Mouse (Mus musculus): ENCODE measurements around the gene Mup13. TPM values are rescaled to one million over a fixed set of nuclear protein-coding genes. Genes with fewer than 3 reads are reported as not detected.
"Not testable (repeated sequence)": the region's sequence is repeated elsewhere in the genome, so short reads cannot be mapped to it uniquely, and the experiment has no call there.

Gene Mup13
- not detected in 2 replicates for polyA plus RNA-seq (2014; fragmentation: Nextera tagmentation; extraction: Ambion mirVana)

GRCm38 (mm10) chr4:61228186-61228585 is at the start of gene Mup13:
Gene Mup13 (minus strand): TSS chr4:61228286.
- DNase-seq (ENCODE audit: low spot score), result not testable (repeated sequence)
- 87% methylated on average over 4 of the region's 4 CpGs for WGBS

More at GRCm38 (mm10) chr4:61228186-61228585, at the start of gene Mup13:
- H3K4me3 ChIP-seq (ENCODE audit: low read depth, low read length); H3K4me2 ChIP-seq (ENCODE audit: low read length); H3K36me3 ChIP-seq (ENCODE audit: control insufficient read depth, insufficient read depth, low read length); H3K9ac ChIP-seq (ENCODE audit: low read length); H3K27me3 ChIP-seq (replicated peaks; ENCODE audit: control insufficient read depth, insufficient read depth, low read length); ATAC-seq (replicated peaks; ENCODE audit: low FRiP score, low TSS enrichment, low read depth); H3K27ac ChIP-seq (ENCODE audit: low read depth); H3K4me1 ChIP-seq (replicated peaks; ENCODE audit: control insufficient read depth, insufficient read depth, low read length); H3K9me3 ChIP-seq (ENCODE audit: control insufficient read depth, low read length): not testable (repeated sequence)

Other genes with a start within 250 kb of the Mup13 start
- gene Mup14, start 75.7 kb upstream of the Mup13 start, polyA plus RNA-seq (2014; fragmentation: Nextera tagmentation; extraction: Ambion mirVana), result not detected in 2 replicates
- gene Mup15, start 211.5 kb upstream of the Mup13 start, polyA plus RNA-seq (2014; fragmentation: Nextera tagmentation; extraction: Ambion mirVana), result not detected in 2 replicates

Measured in intestine, embryonic 14.5 days (tissue).